Mouse (Mus musculus) brain, embryonic 14.5 days (tissue): Measurements from ENCODE around the gene Taf1b.

Experiments used
- CTCF ChIP-seq: fragments of 200-500 bp; IDR thresholded peaks from 2 replicates; pipeline ENCODE4 v1.5.1; 2012; ENCODE audit warnings: inconsistent platforms, mild to moderate bottlenecking, moderate library complexity, borderline replicate concordance; ENCODE audit not compliant: insufficient read depth, insufficient read length; ENCODE audit errors: extremely low read depth
- POLR2A ChIP-seq: fragments of 200-500 bp; IDR thresholded peaks from 2 replicates; pipeline ENCODE4 v1.6.1; 2012; ENCODE audit warnings: mild to moderate bottlenecking, inconsistent platforms, borderline replicate concordance; ENCODE audit not compliant: poor library complexity, insufficient read depth, insufficient read length, severe bottlenecking; ENCODE audit errors: extremely low read depth

DNA sequence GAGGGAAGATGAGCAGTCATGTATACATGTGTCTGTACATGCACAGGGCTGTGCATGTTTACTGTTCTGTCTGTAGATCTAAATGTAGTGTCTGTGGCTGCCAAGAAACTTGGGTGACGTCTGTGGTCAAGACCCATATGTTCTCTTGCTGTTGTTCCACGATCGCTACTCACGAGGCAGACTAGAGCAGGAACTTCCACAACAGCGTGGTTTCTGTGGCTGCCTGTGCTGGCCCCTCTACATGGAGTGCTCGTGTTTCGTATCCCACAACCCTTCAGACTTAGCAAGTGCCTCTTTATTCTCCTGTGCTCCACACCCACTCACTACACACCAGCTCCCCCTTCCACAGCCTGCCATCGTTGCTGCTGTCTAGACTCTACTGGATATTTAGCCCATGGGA is 49.5 kb downstream of the Taf1b start:
- TF ChIP-seq POLR2A (no peak), CTCF (no peak)
